Mouse (Mus musculus) embryonic fibroblast, embryonic 13.5 days (primary cell): ENCODE results near the gene Gm42742.
A peak's percentile ranks its signal among the peaks of the same experiment; 100 is the strongest.

ENCODE experiments used
- CTCF ChIP-seq: IDR thresholded peaks from 2 replicates; pipeline ENCODE4 v1.5.1; 2011; ENCODE audit warnings: mild to moderate bottlenecking, control low read depth, low read length, moderate library complexity, borderline replicate concordance; ENCODE audit not compliant: insufficient read depth
- POLR2A ChIP-seq: IDR thresholded peaks from 2 replicates; pipeline ENCODE4 v1.6.1; 2011; ENCODE audit warnings: low read depth, mild to moderate bottlenecking, control low read depth, low read length, moderate library complexity

- no peak for TF ChIP-seq CTCF
- TF ChIP-seq POLR2A: peak; percentile 83
Observed at GRCm38 (mm10) chr7:127020901-127021562, at the start of gene Gm42742, which contains the start of gene Prrt2.
